Mouse (Mus musculus) testis, adult 2 months (tissue): ENCODE results near the gene Trpm8.

Experiments used
- CTCF ChIP-seq: fragments of 200-500 bp; IDR thresholded peaks from 2 replicates; pipeline ENCODE4 v1.5.1; 2012; ENCODE audit warnings: low read depth, mild to moderate bottlenecking, inconsistent platforms, low read length, moderate library complexity; ENCODE audit not compliant: control insufficient read depth, insufficient read depth, insufficient replicate concordance
- POLR2A ChIP-seq: fragments of 200-500 bp; IDR thresholded peaks from 2 replicates; pipeline ENCODE4 v1.6.1; 2012; ENCODE audit warnings: low read depth, mild to moderate bottlenecking, inconsistent platforms, low read length, moderate library complexity; ENCODE audit not compliant: control insufficient read depth

DNA sequence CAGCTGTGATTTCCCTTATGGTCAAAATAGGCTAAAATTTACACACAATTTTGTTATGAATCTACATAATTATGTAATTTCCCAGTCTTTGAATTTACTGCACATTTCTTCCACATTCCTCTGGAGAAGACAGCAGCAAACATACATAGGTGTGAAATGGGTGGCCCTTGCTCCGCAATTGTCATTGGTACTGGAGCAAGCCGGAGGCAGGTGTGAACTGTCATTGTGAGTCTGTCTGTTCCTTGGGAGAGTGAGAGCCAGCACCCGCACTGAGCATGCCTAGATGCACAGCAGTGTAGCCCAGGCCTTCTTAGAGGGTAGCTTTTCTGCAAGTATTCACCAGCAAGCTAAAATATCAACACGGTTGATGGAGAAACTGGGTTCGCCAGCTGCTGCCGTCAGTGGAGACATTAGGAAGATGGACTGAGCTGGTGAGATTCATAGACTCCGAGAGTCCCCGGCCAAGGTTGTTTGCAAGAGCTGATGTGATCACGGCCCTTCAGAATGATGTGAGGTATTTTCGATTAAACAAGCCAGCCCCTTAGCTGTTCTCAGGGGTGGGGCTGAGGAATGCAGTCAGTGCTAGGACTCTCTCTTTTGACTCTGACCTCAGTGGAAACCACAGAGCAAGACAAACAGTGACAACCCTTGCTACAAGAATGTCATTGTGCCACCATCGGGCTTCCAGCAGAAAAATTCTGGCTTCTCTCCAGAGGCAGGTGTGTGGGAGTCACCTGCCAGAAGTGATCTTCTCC, 150.7 kb downstream of the Trpm8 start:
- no peak for TF ChIP-seq POLR2A
- no peak for TF ChIP-seq CTCF
